Mouse (Mus musculus) forebrain, embryonic 14.5 days (tissue): Measurements from ENCODE around the gene Olfr1380. TPM values are rescaled to one million over a fixed set of nuclear protein-coding genes. Genes with fewer than 3 reads are reported as not detected.
"Not testable (repeated sequence)": the region's sequence is repeated elsewhere in the genome, so short reads cannot be mapped to it uniquely, and the experiment has no call there.

Experiments
- ATAC-seq: fragments of 200-750 bp; cut with Nextera tagmentation; 2 replicates; pipeline ENCODE4 v1.8.0; 2017; ENCODE audit warnings: mild to moderate bottlenecking, moderate library complexity
- DNase-seq: peaks from one replicate; pipeline ENCODE4 v3.0.0-alpha.2; 2015; ENCODE audit warnings: low spot score
- H3K27ac ChIP-seq: fragments of 300-500 bp; sonication (generic); 2 replicates; pipeline ENCODE4 v1.5.1; 2014; ENCODE audit warnings: low read depth, mild to moderate bottlenecking, control low read depth, low read length, moderate library complexity
- H3K27me3 ChIP-seq: fragments of 300-500 bp; sonication (generic); replicated peaks from 2 replicates; pipeline ENCODE4 v1.6.1; 2014; ENCODE audit warnings: low read length, control low read depth, mixed read lengths; ENCODE audit not compliant: control insufficient read depth, insufficient read depth
- H3K36me3 ChIP-seq: fragments of 300-500 bp; sonication (generic); 2 replicates; pipeline ENCODE4 v1.6.1; 2014; ENCODE audit warnings: low read length, control low read depth; ENCODE audit not compliant: control insufficient read depth, insufficient read depth
- H3K4me1 ChIP-seq: fragments of 300-500 bp; sonication (generic); 2 replicates; pipeline ENCODE4 v1.6.1; 2014; ENCODE audit warnings: antibody characterized with exemption, low read length, control low read depth; ENCODE audit not compliant: control insufficient read depth, insufficient read depth
- H3K4me2 ChIP-seq: fragments of 300-500 bp; sonication (generic); 2 replicates; pipeline ENCODE4 v1.6.1; 2014; ENCODE audit warnings: mild to moderate bottlenecking, control low read depth, low read length
- H3K4me3 ChIP-seq: fragments of 300-500 bp; sonication (generic); 2 replicates; pipeline ENCODE4 v1.5.1; 2014; ENCODE audit warnings: low read depth, low read length, control low read depth
- H3K9ac ChIP-seq: fragments of 300-500 bp; sonication (generic); 2 replicates; pipeline ENCODE4 v1.6.1; 2014; ENCODE audit warnings: mild to moderate bottlenecking, low read length, control low read depth, moderate library complexity
- H3K9me3 ChIP-seq: fragments of 300-500 bp; sonication (generic); replicated peaks from 2 replicates; pipeline ENCODE4 v1.6.1; 2016; ENCODE audit warnings: low read length, control low read depth, mixed read lengths; ENCODE audit not compliant: control insufficient read depth
- WGBS: fragments of 180-500 bp; shearing (Covaris S2); extraction: QIAGEN DNeasy Blood & Tissue Kit; methylation state at CpG from one replicate; pipeline ENCODE4 v1.1.7; 2014; 5-methylcytosine and 5-hydroxymethylcytosine counted together
- polyA plus RNA-seq: library from polyadenylated mRNA; unstranded; fragments of >200 nt; fragmentation: Nextera tagmentation; extraction: Ambion mirVana; gene quantifications from 2 replicates; pipeline ENCODE4 v1.2.1, GENCODE M21; 2014

The Olfr1380 gene
- polyA plus RNA-seq, 1 experiment from 2014 or later = not detected

DNA sequence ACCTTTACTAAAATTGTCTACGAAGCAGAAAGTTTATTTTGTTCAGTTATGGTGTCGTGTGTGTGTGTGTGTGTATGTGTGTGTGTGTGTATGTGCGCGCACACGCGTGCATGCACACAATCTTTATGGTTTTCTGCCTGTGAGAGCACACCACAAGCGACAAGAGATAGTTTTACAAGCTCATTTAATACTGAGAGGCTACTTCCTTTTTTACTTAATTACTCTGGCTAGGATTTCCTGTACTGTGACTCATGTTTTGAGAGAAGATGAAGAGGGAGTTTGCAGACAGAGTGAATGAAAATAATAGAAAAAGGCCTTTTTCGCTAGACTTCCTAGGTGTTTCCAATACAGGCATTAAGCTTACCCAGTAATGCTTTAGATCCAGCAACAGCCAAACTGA lies 23.8 kb downstream of the Olfr1380 start:
- not testable (repeated sequence) for H3K27ac ChIP-seq, H3K4me2 ChIP-seq, H3K36me3 ChIP-seq, H3K4me3 ChIP-seq, ATAC-seq, H3K9ac ChIP-seq, H3K4me1 ChIP-seq, H3K27me3 ChIP-seq, DNase-seq, H3K9me3 ChIP-seq
- 88% methylated on average over 8 of the region's 8 CpGs for WGBS

DNA sequence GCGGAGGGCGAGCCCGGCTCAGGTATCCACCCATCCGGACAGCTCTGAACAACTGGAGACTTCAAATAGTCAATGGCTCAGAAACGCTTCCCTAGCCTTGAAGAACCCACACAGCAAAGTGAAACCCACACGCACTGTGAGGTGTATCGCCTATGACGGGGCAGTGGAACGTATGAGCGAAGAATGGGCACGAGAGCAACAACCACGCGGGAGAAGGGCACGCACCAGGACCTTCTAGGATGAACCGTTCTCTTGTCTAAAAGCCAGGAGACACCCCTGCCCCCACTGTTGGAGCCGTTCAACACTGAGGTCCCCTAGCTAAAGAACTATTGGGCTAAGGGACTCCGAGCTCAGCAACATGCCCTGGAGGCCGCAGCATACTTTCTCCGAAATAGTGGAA lies 33.5 kb downstream of the Olfr1380 start:
- 92% methylated on average over 19 of the region's 19 CpGs for WGBS

DNA sequence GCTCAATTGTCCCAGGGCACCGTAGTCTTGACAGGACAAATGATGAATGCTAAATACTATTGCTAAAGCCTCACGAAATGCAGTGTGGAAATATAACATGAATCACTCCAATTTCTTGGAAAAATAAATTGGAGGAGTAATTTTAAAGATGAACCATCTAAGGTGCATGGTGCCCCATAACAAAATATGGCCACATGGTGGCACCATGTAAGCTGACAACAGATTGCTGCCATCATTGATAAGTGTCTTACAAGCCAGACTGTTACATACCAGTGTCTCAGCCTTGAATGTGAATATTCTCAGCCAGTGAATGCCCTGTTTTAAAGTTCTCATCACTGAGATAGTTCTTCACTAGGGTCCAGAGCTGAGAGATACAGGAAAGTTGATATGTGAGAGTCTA lies 40.5 kb downstream of the Olfr1380 start:
- not testable (repeated sequence) for H3K4me3 ChIP-seq, H3K36me3 ChIP-seq, H3K27ac ChIP-seq, H3K9me3 ChIP-seq, H3K4me1 ChIP-seq, ATAC-seq, DNase-seq, H3K4me2 ChIP-seq, H3K9ac ChIP-seq, H3K27me3 ChIP-seq
- 59% methylated on average over 2 of the region's 2 CpGs for WGBS

More for the DNA sequence above, 33.5 kb downstream of the Olfr1380 start:
- ATAC-seq (no peak), DNase-seq (no peak)
- Histone ChIP-seq H3K27ac (no peak overlapping the region), H3K4me2 (no peak overlapping the region), H3K27me3 (no peaks in the 10 kb centered on the region), H3K9me3 (no peaks in the 10 kb centered on the region), H3K36me3 (no peaks in the 10 kb centered on the region), H3K9ac (no peak overlapping the region), H3K4me1 (no peaks in the 10 kb centered on the region), H3K4me3 (no peak overlapping the region)

DNA sequence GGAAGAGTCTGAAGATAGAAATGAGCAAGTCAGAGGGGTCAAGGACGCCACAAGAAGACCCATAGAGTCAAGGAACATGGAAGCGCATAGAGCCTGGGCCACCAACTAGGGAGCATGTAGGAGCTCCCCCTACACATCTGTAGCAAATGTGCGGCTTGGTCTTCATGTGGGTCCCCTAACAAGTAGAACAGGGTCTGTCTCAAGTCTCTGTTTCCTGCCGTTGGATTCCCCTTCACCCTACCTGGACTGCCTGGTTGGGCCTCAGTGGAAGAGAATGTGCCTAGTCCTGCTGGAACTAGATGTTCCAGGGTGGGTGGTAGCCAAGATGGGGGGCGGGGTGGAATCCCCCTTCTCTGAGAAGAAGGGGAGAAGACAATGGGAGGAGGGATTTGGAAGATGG lies 51.6 kb downstream of the Olfr1380 start:
- ATAC-seq, DNase-seq, H3K9me3 ChIP-seq, H3K4me3 ChIP-seq, H3K4me1 ChIP-seq, H3K4me2 ChIP-seq, H3K27ac ChIP-seq, H3K36me3 ChIP-seq, H3K9ac ChIP-seq: not testable (repeated sequence)
- 80% methylated on average over 5 of the region's 5 CpGs for WGBS
- H3K27me3 ChIP-seq = peaks cover 11% of the 10 kb centered on the region

DNA sequence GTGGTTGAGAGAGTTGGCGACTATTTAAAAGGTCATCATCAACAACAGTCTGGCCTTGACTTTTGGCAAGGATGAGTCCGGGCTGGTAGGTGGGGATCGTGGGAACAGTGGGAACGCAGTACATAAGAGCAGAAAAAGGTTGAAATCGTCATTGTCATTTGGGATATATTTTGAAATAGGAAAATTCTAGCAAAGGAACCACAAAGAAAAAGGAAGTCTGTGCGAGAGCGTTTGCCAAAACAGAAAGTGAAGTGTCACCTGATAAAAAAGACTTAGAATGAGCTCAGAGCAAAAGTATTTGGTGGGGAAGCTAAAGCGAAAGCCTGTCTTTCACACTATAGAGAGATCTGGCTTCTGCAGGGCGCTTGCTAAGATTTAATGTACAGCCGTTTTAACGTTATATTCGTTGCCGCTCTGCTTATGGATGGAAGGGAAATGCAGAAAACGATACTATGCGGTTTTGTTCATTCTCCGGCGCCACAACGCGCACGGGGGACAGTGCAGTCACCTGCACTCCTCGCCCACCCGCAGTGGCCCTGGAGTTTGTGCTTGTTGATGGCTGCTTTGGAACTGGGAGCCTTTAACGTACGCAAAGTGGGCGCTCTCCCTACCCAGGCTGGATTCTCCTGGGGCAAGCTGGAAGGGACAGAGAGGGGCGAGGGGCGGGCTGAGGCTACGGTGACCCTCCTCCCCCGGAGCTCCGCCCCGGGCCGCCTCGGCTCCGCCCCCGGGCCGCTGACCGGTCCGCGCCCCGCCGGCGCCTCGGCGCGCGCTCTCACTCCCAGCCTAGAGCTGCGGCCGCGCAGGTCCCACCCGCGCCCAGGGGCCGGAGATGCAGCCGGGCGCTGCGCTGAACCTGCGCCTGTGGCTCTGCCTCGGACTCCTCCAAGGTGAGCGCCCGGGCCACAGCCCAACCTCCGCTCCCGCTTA lies 52.5 kb downstream of the Olfr1380 start, which contains the start of gene Flt4:
TSS of gene Flt4 (plus strand) at position 326 of the 930 bp plus-strand sequence.
- H3K9me3 ChIP-seq, H3K4me1 ChIP-seq, H3K9ac ChIP-seq, H3K27ac ChIP-seq, H3K36me3 ChIP-seq, DNase-seq: not testable (repeated sequence)
- WGBS = 6% methylated on average over 36 of the region's 61 CpGs
- H3K27me3 ChIP-seq = peaks cover 11% of the 10 kb centered on the region
- peak; percentile 80 for ATAC-seq
- peak within 1 kb of the TSS; percentile 28 for H3K4me3 ChIP-seq
- H3K4me2 ChIP-seq = peak within 1 kb of the TSS; percentile 54

DNA sequence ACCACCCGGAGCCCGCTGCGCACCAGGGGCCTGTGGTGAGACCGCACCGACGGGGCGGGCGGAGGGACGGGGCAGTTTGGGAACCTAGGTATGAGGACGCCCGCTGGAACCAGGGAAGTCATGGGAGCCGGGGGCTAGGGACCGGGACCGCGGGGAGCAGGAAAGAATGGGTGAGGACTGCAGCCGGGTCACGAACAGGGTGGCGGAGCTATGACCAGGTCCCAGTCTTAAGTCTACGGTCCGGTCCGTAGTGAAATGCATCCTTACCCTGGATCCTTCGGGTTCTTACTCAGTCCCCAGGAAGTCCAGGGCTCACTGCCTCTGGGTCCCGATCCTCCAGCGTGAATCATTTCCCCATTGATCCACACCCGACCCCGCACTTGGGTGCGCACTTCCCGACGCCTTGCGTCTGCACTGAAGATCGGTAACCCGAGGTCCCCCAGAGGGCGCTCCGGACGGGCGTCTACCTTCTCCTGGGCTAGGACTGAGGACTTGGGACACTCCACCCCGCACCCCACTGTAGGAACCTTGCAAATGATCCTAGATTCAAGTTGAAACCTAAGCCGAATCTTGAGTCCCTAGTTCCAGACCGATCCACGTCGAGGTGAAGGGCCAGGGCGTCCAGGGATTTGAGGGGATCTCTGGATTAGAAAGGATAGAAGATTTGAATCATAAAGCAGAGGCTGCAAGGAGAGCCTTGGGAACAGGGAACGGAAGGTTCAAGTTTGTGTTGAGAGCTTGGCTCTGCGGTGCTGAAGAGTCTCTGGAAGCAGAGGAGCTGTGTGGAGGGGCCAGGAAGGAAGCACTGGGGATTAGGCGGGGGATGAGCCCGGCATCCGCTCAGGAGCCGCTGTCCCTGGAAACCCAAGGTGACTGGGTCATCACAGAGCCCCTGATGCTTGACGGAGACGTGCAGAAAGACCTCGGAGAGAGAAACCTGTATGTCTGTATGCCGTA lies 53.5 kb downstream of the Olfr1380 start:
- not testable (repeated sequence) for H3K36me3 ChIP-seq, H3K9ac ChIP-seq, DNase-seq, H3K9me3 ChIP-seq, H3K4me1 ChIP-seq, H3K27ac ChIP-seq
- WGBS = 2% methylated on average over 49 of the region's 52 CpGs
- 0 out of 2 replicates have a peak, but pooled peaks have one; percentile 13 for ATAC-seq
- H3K4me2 ChIP-seq = peak overlapping the region; percentile 54
- H3K4me3 ChIP-seq = peak overlapping the region; percentile 28
- peaks cover 11% of the 10 kb centered on the region for H3K27me3 ChIP-seq

DNA sequence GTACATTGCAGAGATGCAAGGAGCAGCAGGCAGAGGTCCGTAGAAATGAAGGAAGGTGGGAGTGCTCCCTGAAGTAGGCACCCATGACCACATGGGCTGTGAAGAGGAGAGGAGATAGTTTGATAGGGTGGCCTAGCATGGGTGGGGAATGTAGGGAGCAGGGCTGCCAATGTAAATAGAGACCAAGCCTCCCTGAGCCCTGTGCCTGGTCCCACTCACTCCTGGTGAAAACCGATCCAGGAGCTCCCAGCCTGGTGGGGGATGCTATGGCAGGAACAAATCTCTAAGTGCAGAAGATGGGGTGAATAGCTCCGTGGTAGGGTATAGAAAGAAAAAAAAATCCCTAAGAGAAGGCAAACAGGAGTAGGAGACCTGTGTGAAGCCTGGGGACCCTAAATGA lies 54.7 kb downstream of the Olfr1380 start:
- H3K4me1 ChIP-seq, H3K9me3 ChIP-seq, H3K36me3 ChIP-seq, ATAC-seq, H3K4me2 ChIP-seq, H3K27ac ChIP-seq, H3K9ac ChIP-seq, DNase-seq, H3K4me3 ChIP-seq: not testable (repeated sequence)
- 15% methylated on average over 3 of the region's 3 CpGs for WGBS
- peaks cover 11% of the 10 kb centered on the region for H3K27me3 ChIP-seq

DNA sequence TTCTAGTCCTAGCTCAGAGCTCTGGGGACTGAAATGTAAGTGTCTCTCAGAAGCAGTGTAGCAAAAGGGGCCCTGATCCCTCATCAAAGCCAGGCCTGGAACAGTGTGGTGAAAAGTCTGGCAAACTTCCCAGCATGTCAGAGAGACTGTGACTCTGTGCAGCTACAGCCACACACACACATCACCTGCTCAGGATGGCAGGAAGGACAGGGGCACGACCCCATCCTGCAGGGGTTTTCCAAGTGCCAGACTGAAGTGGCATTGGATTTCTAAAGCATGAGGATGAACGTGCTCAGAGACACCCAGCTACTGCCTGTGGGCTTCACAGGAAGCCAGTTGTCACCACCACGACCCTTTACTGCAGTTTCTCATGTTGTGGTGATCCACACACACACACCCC lies 55.5 kb downstream of the Olfr1380 start:
- H3K36me3 ChIP-seq = no peaks in the 10 kb centered on the region
- no peak overlapping the region for H3K9ac ChIP-seq
- no peaks in the 10 kb centered on the region for H3K4me1 ChIP-seq
- no peaks in the 10 kb centered on the region for H3K9me3 ChIP-seq
- ATAC-seq (no peak), DNase-seq (no peak)
- 61% methylated on average over 3 of the region's 3 CpGs for WGBS
- no peak overlapping the region for H3K27ac ChIP-seq
- peaks cover 11% of the 10 kb centered on the region for H3K27me3 ChIP-seq
- H3K4me3 ChIP-seq = no peak overlapping the region
- no peak overlapping the region for H3K4me2 ChIP-seq
